Mouse (Mus musculus): ENCODE measurements around the gene Ebf3. TPM values are rescaled to one million over a fixed set of nuclear protein-coding genes. Genes with fewer than 3 reads are reported as not detected.

Ebf3 gene
- polyA plus RNA-seq, 1 experiment from 2014 or later = 0.80 TPM

GRCm38 (mm10) chr7:137310091-137310761, 4.0 kb downstream of the Ebf3 start:
- Histone ChIP-seq H3K4me2 (replicated peaks) (peak overlapping the region; percentile 41), H3K27me3 (peaks cover 75% of the 10 kb centered on the region), H3K9ac (replicated peaks) (no peak overlapping the region), H3K36me3 (no peaks in the 10 kb centered on the region), H3K27ac (replicated peaks) (no peak overlapping the region), H3K4me3 (peak overlapping the region; percentile 29), H3K4me1 (peaks cover 52% of the 10 kb centered on the region), H3K9me3 (no peaks in the 10 kb centered on the region)
- peak; percentile 26; the same call in 1 of the 2 replicates for ATAC-seq (replicated peaks)
- under 1% methylated on average over 49 of the region's 49 CpGs for WGBS

GRCm38 (mm10) chr7:137309071-137310066, 4.9 kb downstream of the Ebf3 start:
- peak; percentile 33; the same call in 1 of the 2 replicates for ATAC-seq (replicated peaks)
- Histone ChIP-seq H3K4me1 (peaks cover 43% of the 10 kb centered on the region), H3K9ac (replicated peaks) (no peak overlapping the region), H3K27me3 (peaks cover 75% of the 10 kb centered on the region), H3K4me3 (peak overlapping the region; percentile 29), H3K27ac (replicated peaks) (no peak overlapping the region), H3K4me2 (replicated peaks) (peak overlapping the region; percentile 41), H3K9me3 (no peaks in the 10 kb centered on the region), H3K36me3 (no peaks in the 10 kb centered on the region)
- WGBS = 1% methylated on average over 93 of the region's 93 CpGs

- Histone ChIP-seq H3K9me3 (no peaks in the 10 kb centered on the region), H3K27me3 (peaks cover 85% of the 10 kb centered on the region), H3K27ac (replicated peaks) (no peak overlapping the region), H3K4me1 (peaks cover 37% of the 10 kb centered on the region), H3K4me2 (replicated peaks) (no peak overlapping the region), H3K4me3 (no peak overlapping the region), H3K9ac (replicated peaks) (no peak overlapping the region), H3K36me3 (no peaks in the 10 kb centered on the region)
- WGBS = 23% methylated on average over 19 of the region's 19 CpGs
- ATAC-seq (replicated peaks) = no peak
Measured at GRCm38 (mm10) chr7:137308061-137309060, 5.9 kb downstream of the Ebf3 start.

GRCm38 (mm10) chr7:137307131-137307530, 7.1 kb downstream of the Ebf3 start:
- peaks cover 30% of the 10 kb centered on the region for H3K4me1 ChIP-seq
- 18% methylated on average over 8 of the region's 8 CpGs for WGBS
- no peak for ATAC-seq (replicated peaks)
- no peaks in the 10 kb centered on the region for H3K36me3 ChIP-seq
- peaks cover 79% of the 10 kb centered on the region for H3K27me3 ChIP-seq
- no peak overlapping the region for H3K4me3 ChIP-seq
- no peak overlapping the region for H3K4me2 ChIP-seq (replicated peaks)
- H3K9ac ChIP-seq (replicated peaks) = no peak overlapping the region
- no peaks in the 10 kb centered on the region for H3K9me3 ChIP-seq
- H3K27ac ChIP-seq (replicated peaks) = no peak overlapping the region

GRCm38 (mm10) chr7:137306127-137306526, 8.1 kb downstream of the Ebf3 start:
- H3K4me1 ChIP-seq = peaks cover 37% of the 10 kb centered on the region
- 40% methylated on average over 9 of the region's 9 CpGs for WGBS
- peaks cover 80% of the 10 kb centered on the region for H3K27me3 ChIP-seq
- no peaks in the 10 kb centered on the region for H3K9me3 ChIP-seq
- no peak overlapping the region for H3K4me2 ChIP-seq (replicated peaks)
- ATAC-seq (replicated peaks) = no peak
- H3K36me3 ChIP-seq = no peaks in the 10 kb centered on the region
- no peak overlapping the region for H3K27ac ChIP-seq (replicated peaks)
- H3K4me3 ChIP-seq = no peak overlapping the region
- H3K9ac ChIP-seq (replicated peaks) = no peak overlapping the region

GRCm38 (mm10) chr7:137303776-137304171, 10.5 kb downstream of the Ebf3 start:
- no peak overlapping the region for H3K4me2 ChIP-seq (replicated peaks)
- no peak overlapping the region for H3K9ac ChIP-seq (replicated peaks)
- no peak overlapping the region for H3K4me3 ChIP-seq
- peaks cover 21% of the 10 kb centered on the region for H3K4me1 ChIP-seq
- H3K36me3 ChIP-seq = no peaks in the 10 kb centered on the region
- 45% methylated on average over 10 of the region's 10 CpGs for WGBS
- no peak overlapping the region for H3K27ac ChIP-seq (replicated peaks)
- H3K27me3 ChIP-seq = peaks cover 84% of the 10 kb centered on the region
- H3K9me3 ChIP-seq = no peaks in the 10 kb centered on the region
- no peak for ATAC-seq (replicated peaks)

- Histone ChIP-seq H3K36me3 (no peaks in the 10 kb centered on the region), H3K4me2 (replicated peaks) (no peak overlapping the region), H3K9ac (replicated peaks) (no peak overlapping the region), H3K4me1 (peaks cover 21% of the 10 kb centered on the region), H3K27ac (replicated peaks) (no peak overlapping the region), H3K27me3 (peaks cover 83% of the 10 kb centered on the region), H3K9me3 (no peaks in the 10 kb centered on the region), H3K4me3 (no peak overlapping the region)
- ATAC-seq (replicated peaks) = no peak
- WGBS = 30% methylated on average over 10 of the region's 10 CpGs
Measured at GRCm38 (mm10) chr7:137302961-137303775, 11.1 kb downstream of the Ebf3 start.

GRCm38 (mm10) chr7:137302161-137302560, 12.1 kb downstream of the Ebf3 start:
- H3K9ac ChIP-seq (replicated peaks) = no peak overlapping the region
- no peak overlapping the region for H3K4me3 ChIP-seq
- H3K27me3 ChIP-seq = peaks cover 81% of the 10 kb centered on the region
- WGBS = 54% methylated on average over 5 of the region's 5 CpGs
- peaks cover 21% of the 10 kb centered on the region for H3K4me1 ChIP-seq
- H3K9me3 ChIP-seq = no peaks in the 10 kb centered on the region
- no peak overlapping the region for H3K27ac ChIP-seq (replicated peaks)
- no peak for ATAC-seq (replicated peaks)
- no peak overlapping the region for H3K4me2 ChIP-seq (replicated peaks)
- H3K36me3 ChIP-seq = no peaks in the 10 kb centered on the region

- Histone ChIP-seq H3K9ac (replicated peaks) (no peak overlapping the region), H3K27ac (replicated peaks) (no peak overlapping the region), H3K4me1 (peaks cover 21% of the 10 kb centered on the region), H3K4me3 (no peak overlapping the region), H3K36me3 (no peaks in the 10 kb centered on the region), H3K4me2 (replicated peaks) (no peak overlapping the region), H3K27me3 (peaks cover 77% of the 10 kb centered on the region), H3K9me3 (no peaks in the 10 kb centered on the region)
- 29% methylated on average over 15 of the region's 15 CpGs for WGBS
- no peak for ATAC-seq (replicated peaks)
Measured at GRCm38 (mm10) chr7:137301329-137301751, 12.9 kb downstream of the Ebf3 start.

- Histone ChIP-seq H3K27me3 (peaks cover 77% of the 10 kb centered on the region), H3K4me3 (no peak overlapping the region), H3K9me3 (no peaks in the 10 kb centered on the region), H3K27ac (replicated peaks) (no peak overlapping the region), H3K36me3 (no peaks in the 10 kb centered on the region), H3K4me1 (peaks cover 21% of the 10 kb centered on the region), H3K4me2 (replicated peaks) (no peak overlapping the region), H3K9ac (replicated peaks) (no peak overlapping the region)
- no peak for ATAC-seq (replicated peaks)
- WGBS = 42% methylated on average over 6 of the region's 6 CpGs
Measured at GRCm38 (mm10) chr7:137300826-137301225, 13.4 kb downstream of the Ebf3 start.

- Histone ChIP-seq H3K9me3 (no peaks in the 10 kb centered on the region), H3K4me3 (no peak overlapping the region), H3K36me3 (no peaks in the 10 kb centered on the region), H3K27ac (replicated peaks) (no peak overlapping the region), H3K27me3 (peaks cover 74% of the 10 kb centered on the region), H3K4me2 (replicated peaks) (no peak overlapping the region), H3K9ac (replicated peaks) (no peak overlapping the region), H3K4me1 (peaks cover 21% of the 10 kb centered on the region)
- 67% methylated on average over 11 of the region's 11 CpGs for WGBS
- no peak for ATAC-seq (replicated peaks)
Measured at GRCm38 (mm10) chr7:137300169-137300568, 14.1 kb downstream of the Ebf3 start.
